Mouse (Mus musculus) Patski (cell line): ENCODE data around the gene Schip1. TPM values are rescaled to one million over a fixed set of nuclear protein-coding genes. Genes with fewer than 3 reads are reported as not detected.

Source experiments
- ATAC-seq: fragments of 100-300 bp; one replicate; pipeline ENCODE4 v1.8.0; 2021
- CTCF ChIA-PET: fragments of 350-600 bp; sonication (Branson Sonifier 250); formaldehyde crosslinking; loops from one replicate; lab custom pipeline; 2022; ENCODE audit warnings: inconsistent platforms; lab: Charles Lee
- POLR2A ChIA-PET: fragments of 350-600 bp; sonication (Branson Sonifier 250); formaldehyde crosslinking; loops from one replicate; lab custom pipeline; 2022; ENCODE audit warnings: antibody characterized with exemption, inconsistent platforms; lab: Charles Lee
- DNase-seq: peaks from one replicate; pipeline ENCODE4 v3.0.0-alpha.2; 2011; ENCODE audit warnings: low read depth, low spot score
- H3K27me3 ChIP-seq: fragments of 371-371 bp; one replicate; pipeline ENCODE4 v1.5.1; 2021
- CTCF ChIP-seq: fragments of 100-300 bp; IDR thresholded peaks from one replicate; pipeline ENCODE4 v1.5.1; 2021
- in situ Hi-C: fragments of 300-500 bp; cut with MboI; formaldehyde crosslinking; loops from 3 replicates; pipeline ENCODE4 v1.11.1; 2018; ENCODE audit warnings: low pct_unique_long_range_greater_than_20kb, mixed read lengths
- polyA plus RNA-seq: library from polyadenylated mRNA; unstranded; gene quantifications from one replicate; pipeline ENCODE4 v1.2.3, GENCODE M21; 2021

Schip1 gene
- polyA plus RNA-seq, 1 experiment from 2014 or later: 61.6 TPM

- ChIA-PET CTCF (interaction anchor here (2.5 kb wide), 1 partner anchor 10 kb away, joined by 8 read pairs; no protein-coding TSS in a partner anchor), POLR2A (interaction anchor here (1.4 kb wide), 1 partner anchor 19 kb away, joined by 4 read pairs; no protein-coding TSS in a partner anchor)
- DNase-seq (no peak), ATAC-seq (no peak)
- no peak for TF ChIP-seq CTCF
- peaks cover 11% of the 10 kb centered on the region for H3K27me3 ChIP-seq
- in situ Hi-C loops: no loop called here
Measured at GRCm38 (mm10) chr3:68453719-68454455, 389.3 kb downstream of the Schip1 start.

- POLR2A ChIA-PET: no interaction called here
- in situ Hi-C loops: loop anchor here (5.0 to 10.0 kb wide), 2 partner anchors 248 to 404 kb away; partner anchors contain the start of gene Schip1
Measured at GRCm38 (mm10) chr3:68466643-68467042, 402.0 kb downstream of the Schip1 start.

GRCm38 (mm10) chr3:68467941-68468687, 403.5 kb downstream of the Schip1 start:
- no peak for TF ChIP-seq CTCF
- ChIA-PET CTCF (interaction anchor here (1.3 to 7.1 kb wide), 8 partner anchors 19 to 422 kb away, joined by 3 to 92 read pairs (median 6); no protein-coding TSS in a partner anchor), POLR2A (interaction anchor here (0.7 to 4.3 kb wide), 10 partner anchors 9 to 410 kb away, joined by 3 to 46 read pairs (median 4); no protein-coding TSS in a partner anchor)
- in situ Hi-C loops: loop anchor here (5.0 to 10.0 kb wide), 2 partner anchors 247 to 406 kb away; partner anchors contain the start of gene Schip1
- DNase-seq (peak; percentile 46), ATAC-seq (peak; percentile 83)
- no peaks in the 10 kb centered on the region for H3K27me3 ChIP-seq

More at GRCm38 (mm10) chr3:68466643-68467042, 402.0 kb downstream of the Schip1 start:
- CTCF ChIA-PET: interaction anchor here (1.3 kb wide), 1 partner anchor 421 kb away, joined by 3 read pairs; no protein-coding TSS in a partner anchor
- no peak for DNase-seq
- H3K27me3 ChIP-seq: no peaks in the 10 kb centered on the region
- no peak for TF ChIP-seq CTCF
- ATAC-seq: no peak

GRCm38 (mm10) chr3:68469643-68470042, 405.0 kb downstream of the Schip1 start:
- in situ Hi-C loops: loop anchor here (5.0 to 10.0 kb wide), 2 partner anchors 245 to 407 kb away; partner anchors contain the start of gene Schip1
- TF ChIP-seq CTCF: peak; percentile 79
- no peaks in the 10 kb centered on the region for H3K27me3 ChIP-seq
- DNase-seq (no peak), ATAC-seq (peak; percentile 36)
- POLR2A ChIA-PET: interaction anchor here (0.5 to 4.3 kb wide), 10 partner anchors 17 to 78 kb away, joined by 3 to 46 read pairs (median 4); no protein-coding TSS in a partner anchor
- CTCF ChIA-PET: interaction anchor here (0.8 to 7.1 kb wide), 23 partner anchors 9 to 252 kb away, joined by 3 to 92 read pairs (median 4); no protein-coding TSS in a partner anchor

GRCm38 (mm10) chr3:68470061-68470460, 405.5 kb downstream of the Schip1 start:
- POLR2A ChIA-PET: interaction anchor here (0.5 to 4.3 kb wide), 8 partner anchors 16 to 77 kb away, joined by 3 to 46 read pairs (median 4); no protein-coding TSS in a partner anchor
- H3K27me3 ChIP-seq: no peaks in the 10 kb centered on the region
- CTCF ChIA-PET: interaction anchor here (0.8 to 7.1 kb wide), 20 partner anchors 9 to 253 kb away, joined by 3 to 92 read pairs (median 4); no protein-coding TSS in a partner anchor
- TF ChIP-seq CTCF: no peak
- peak; percentile 90 for DNase-seq
- peak; percentile 85 for ATAC-seq
- in situ Hi-C loops: no loop called here

GRCm38 (mm10) chr3:68470622-68471021, 406.0 kb downstream of the Schip1 start:
- ChIA-PET CTCF (interaction anchor here (0.8 to 7.1 kb wide), 17 partner anchors 8 to 253 kb away, joined by 3 to 92 read pairs (median 4); no protein-coding TSS in a partner anchor), POLR2A (interaction anchor here (0.8 to 4.3 kb wide), 7 partner anchors 16 to 138 kb away, joined by 3 to 46 read pairs (median 4); no protein-coding TSS in a partner anchor)
- ATAC-seq (no peak), DNase-seq (no peak)
- TF ChIP-seq CTCF: no peak
- no peaks in the 10 kb centered on the region for H3K27me3 ChIP-seq
- in situ Hi-C loops: no loop called here

GRCm38 (mm10) chr3:68476336-68476735, 411.7 kb downstream of the Schip1 start:
- ChIA-PET CTCF (interaction anchor here (1.3 to 4.0 kb wide), 2 partner anchors 12 to 17 kb away, joined by 4 to 21 read pairs; no protein-coding TSS in a partner anchor), POLR2A (interaction anchor here (1.4 kb wide), 1 partner anchor 8 kb away, joined by 3 read pairs; no protein-coding TSS in a partner anchor)
- in situ Hi-C loops: no loop called here
- ATAC-seq (no peak), DNase-seq (no peak)
- H3K27me3 ChIP-seq: no peaks in the 10 kb centered on the region
- TF ChIP-seq CTCF: no peak

GRCm38 (mm10) chr3:68477478-68477877, 412.9 kb downstream of the Schip1 start:
- no peak for TF ChIP-seq CTCF
- CTCF ChIA-PET: interaction anchor here (0.8 to 4.0 kb wide), 4 partner anchors 11 to 81 kb away, joined by 3 to 21 read pairs (median 4); no protein-coding TSS in a partner anchor
- in situ Hi-C loops: no loop called here
- ATAC-seq (peak; percentile 88), DNase-seq (no peak)
- POLR2A ChIA-PET: interaction anchor here (0.6 to 1.4 kb wide), 5 partner anchors 9 to 95 kb away, joined by 3 to 4 read pairs (median 3); no protein-coding TSS in a partner anchor
- H3K27me3 ChIP-seq: no peaks in the 10 kb centered on the region

GRCm38 (mm10) chr3:68479266-68479665, 414.7 kb downstream of the Schip1 start:
- CTCF ChIA-PET: interaction anchor here (0.8 to 4.0 kb wide), 4 partner anchors 9 to 135 kb away, joined by 3 to 21 read pairs (median 4); no protein-coding TSS in a partner anchor
- ATAC-seq (no peak), DNase-seq (no peak)
- POLR2A ChIA-PET: no interaction called here
- TF ChIP-seq CTCF: no peak
- in situ Hi-C loops: no loop called here
- no peaks in the 10 kb centered on the region for H3K27me3 ChIP-seq
